Mouse (Mus musculus) cortical plate, adult 2 months (tissue): Measurements from ENCODE around the gene Psma3.

Source experiments
- CTCF ChIP-seq: fragments of 200-500 bp; IDR thresholded peaks from 2 replicates; pipeline ENCODE4 v1.5.1; 2011; ENCODE audit warnings: mild to moderate bottlenecking, control low read depth, low read length; ENCODE audit not compliant: insufficient read depth; ENCODE audit errors: extremely low read depth
- POLR2A ChIP-seq: fragments of 200-500 bp; IDR thresholded peaks from 2 replicates; pipeline ENCODE4 v1.6.1; 2011; ENCODE audit warnings: mild to moderate bottlenecking, low read length, control low read depth; ENCODE audit not compliant: insufficient read depth; ENCODE audit errors: extremely low read depth

DNA sequence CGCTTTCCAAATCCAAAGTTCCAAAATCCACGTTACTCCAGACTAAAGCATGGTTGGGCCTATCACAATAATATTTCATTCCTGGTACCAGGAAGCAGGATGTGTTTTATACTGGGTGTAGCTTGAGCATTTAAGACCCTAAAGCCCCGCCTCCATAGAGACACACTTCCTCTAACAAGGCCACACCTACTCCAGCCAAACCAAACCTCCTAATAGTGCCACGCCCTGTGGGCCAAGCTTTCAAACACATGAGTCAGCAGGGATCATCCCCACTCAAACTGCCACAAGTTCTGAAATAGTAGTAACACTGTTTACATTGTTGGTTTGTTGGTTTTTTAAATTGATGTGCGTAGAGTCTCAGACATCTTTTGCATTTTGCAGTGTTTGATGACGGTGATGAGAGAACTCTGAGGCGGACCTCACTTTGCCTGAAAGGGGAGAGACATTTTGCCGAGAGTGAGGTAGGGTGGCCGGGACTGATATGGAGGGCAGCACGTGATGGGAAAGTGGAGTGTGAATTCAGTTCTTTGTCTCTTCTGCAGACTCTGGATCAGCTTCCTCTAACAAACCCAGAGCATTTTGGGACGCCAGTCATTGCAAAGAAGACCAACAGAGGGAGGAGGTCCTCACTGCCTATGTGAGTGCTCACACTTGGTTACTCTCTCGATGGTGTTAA, 62.4 kb downstream of the Psma3 start:
- no peak for TF ChIP-seq CTCF
- no peak for TF ChIP-seq POLR2A
